Mouse (Mus musculus) kidney, adult 9 months (tissue): ENCODE measurements around the gene Gm20683.

Experiments used
- DNase-seq: peaks from one replicate; pipeline ENCODE4 v3.0.0; 2022

Gm20683 gene

GRCm38 (mm10) chr17:25873405-25874147, 32.0 kb upstream of the Gm20683 start:
- DNase-seq = no peak

GRCm38 (mm10) chr17:25872676-25873075, 31.1 kb upstream of the Gm20683 start:
- DNase-seq = peak; percentile 86

GRCm38 (mm10) chr17:25871566-25871965, 30.0 kb upstream of the Gm20683 start:
- peak; percentile 69 for DNase-seq

GRCm38 (mm10) chr17:25869954-25870353, 28.4 kb upstream of the Gm20683 start:
- no peak for DNase-seq

GRCm38 (mm10) chr17:25869498-25869897, 27.9 kb upstream of the Gm20683 start:
- peak; percentile 21 for DNase-seq

- DNase-seq = peak; percentile 94
Observed at GRCm38 (mm10) chr17:25868601-25869191, 27.1 kb upstream of the Gm20683 start, which contains the start of gene Mcrip2. Gene Mcrip2, minus strand, starts transcription at chr17:25868764.

GRCm38 (mm10) chr17:25867836-25868600, 26.5 kb upstream of the Gm20683 start:
- peak; percentile 85 for DNase-seq

- DNase-seq = no peak
Observed at GRCm38 (mm10) chr17:25867509-25867835, 25.9 kb upstream of the Gm20683 start.

- DNase-seq = peak; percentile 85
Observed at GRCm38 (mm10) chr17:25866172-25866571, 24.6 kb upstream of the Gm20683 start.

GRCm38 (mm10) chr17:25865288-25865687, 23.7 kb upstream of the Gm20683 start:
- DNase-seq = peak; percentile 31

- DNase-seq = peak; percentile 58
Observed at GRCm38 (mm10) chr17:25864311-25864710, 22.7 kb upstream of the Gm20683 start.

GRCm38 (mm10) chr17:25863681-25864080, 22.1 kb upstream of the Gm20683 start:
- DNase-seq = peak; percentile 75

GRCm38 (mm10) chr17:25861704-25862612, 20.4 kb upstream of the Gm20683 start:
- DNase-seq = peak; percentile 62

- peak; percentile 91 for DNase-seq
Observed at GRCm38 (mm10) chr17:25860832-25861703, 19.5 kb upstream of the Gm20683 start, which contains the start of gene Wdr90. Gene Wdr90, minus strand, starts transcription at chr17:25861501.

- no peak for DNase-seq
Observed at GRCm38 (mm10) chr17:25860229-25860628, 18.7 kb upstream of the Gm20683 start.

- peak; percentile 97 for DNase-seq
Observed at GRCm38 (mm10) chr17:25844396-25844901, 2.9 kb upstream of the Gm20683 start, which contains the start of gene Rhot2. Gene Rhot2, minus strand, starts transcription at chr17:25844851.

- peak; percentile 41 for DNase-seq
Observed at GRCm38 (mm10) chr17:25843636-25844395, 2.3 kb upstream of the Gm20683 start.

- DNase-seq = no peak
Observed at GRCm38 (mm10) chr17:25843122-25843521, 1.6 kb upstream of the Gm20683 start.

GRCm38 (mm10) chr17:25842509-25842908, 946 bp upstream of the Gm20683 start:
- no peak for DNase-seq

GRCm38 (mm10) chr17:25840519-25840918, 1.0 kb downstream of the Gm20683 start:
- DNase-seq = no peak
